Mouse (Mus musculus) bone marrow macrophage, adult 2 months (primary cell): ENCODE measurements at regions not wholly inside any gene's neighbourhood (a gene's known extent, or its start where the extent isn't known, plus 50 kb on each side); places are given as distances from the start of the nearest gene placed in this dataset.

Source experiments
- CTCF ChIP-seq: IDR thresholded peaks from 2 replicates; pipeline ENCODE4 v1.5.1; 2012; ENCODE audit warnings: low read depth, mild to moderate bottlenecking, low read length, moderate library complexity
- POLR2A ChIP-seq: IDR thresholded peaks from 2 replicates; pipeline ENCODE4 v1.6.1; 2012; ENCODE audit warnings: mild to moderate bottlenecking, low read depth, low read length, borderline replicate concordance

DNA sequence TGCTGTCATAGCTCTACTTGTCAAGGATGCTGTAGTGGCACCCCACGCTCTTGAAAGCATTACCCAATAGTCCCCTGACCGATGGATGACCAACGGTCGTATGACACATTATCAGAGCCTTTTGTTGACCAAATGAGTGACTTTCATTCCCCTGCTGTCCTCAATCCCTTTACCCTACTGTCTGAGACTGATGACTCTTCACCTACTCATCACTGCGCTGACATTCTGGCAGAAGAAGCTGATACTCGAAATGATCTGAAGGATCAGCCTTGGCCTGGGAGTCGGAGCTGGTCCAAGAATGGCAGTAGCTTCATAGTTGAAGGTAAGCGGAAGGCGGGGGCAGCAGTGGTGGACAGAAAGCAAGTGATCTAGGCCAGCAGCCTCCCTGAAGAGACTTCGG is 87.7 kb upstream of the Plcl2 start:
- TF ChIP-seq POLR2A (no peak), CTCF (no peak)
